Mouse (Mus musculus) limb, embryonic 15.5 days (tissue): ENCODE results near the gene Morn5. TPM values are rescaled to one million over a fixed set of nuclear protein-coding genes. Genes with fewer than 3 reads are reported as not detected.

Experiments
- ATAC-seq: fragments of 200-750 bp; cut with Nextera tagmentation; 2 replicates; pipeline ENCODE4 v1.8.0; 2017; ENCODE audit warnings: low read depth, moderate TSS enrichment; ENCODE audit not compliant: insufficient number of reproducible peaks, low FRiP score, low TSS enrichment
- H3K27ac ChIP-seq: fragments of 300-500 bp; sonication (generic); 2 replicates; pipeline ENCODE4 v1.5.1; 2015; ENCODE audit warnings: moderate library complexity, mild to moderate bottlenecking, inconsistent platforms
- H3K27me3 ChIP-seq: fragments of 300-500 bp; sonication (generic); 2 replicates; pipeline ENCODE4 v1.6.1; 2015; ENCODE audit warnings: inconsistent platforms
- H3K36me3 ChIP-seq: fragments of 300-500 bp; sonication (generic); 2 replicates; pipeline ENCODE4 v1.6.1; 2015; ENCODE audit warnings: inconsistent platforms
- H3K4me1 ChIP-seq: fragments of 300-500 bp; sonication (generic); 2 replicates; pipeline ENCODE4 v1.6.1; 2015; ENCODE audit warnings: inconsistent platforms
- H3K4me2 ChIP-seq: fragments of 300-500 bp; sonication (generic); 2 replicates; pipeline ENCODE4 v1.6.1; 2015; ENCODE audit warnings: mild to moderate bottlenecking, inconsistent platforms
- H3K4me3 ChIP-seq: fragments of 300-500 bp; sonication (generic); 2 replicates; pipeline ENCODE4 v1.5.1; 2015; ENCODE audit warnings: mild to moderate bottlenecking, inconsistent platforms
- H3K9ac ChIP-seq: fragments of 300-500 bp; sonication (generic); 2 replicates; pipeline ENCODE4 v1.6.1; 2015; ENCODE audit warnings: inconsistent platforms
- H3K9me3 ChIP-seq: fragments of 300-500 bp; sonication (generic); 2 replicates; pipeline ENCODE4 v1.6.1; 2016; ENCODE audit warnings: inconsistent platforms
- WGBS: fragments of 180-500 bp; shearing (Covaris S2); methylation state at CpG from one replicate; pipeline ENCODE4 v1.1.7; 2015; 5-methylcytosine and 5-hydroxymethylcytosine counted together
- polyA plus RNA-seq: library from polyadenylated mRNA; unstranded; fragments of >200 nt; fragmentation: Nextera tagmentation; extraction: Ambion mirVana; gene quantifications from 2 replicates; pipeline ENCODE4 v1.2.1, GENCODE M21; 2015

Morn5 gene
- polyA plus RNA-seq, 1 experiment from 2014 or later: not detected

DNA sequence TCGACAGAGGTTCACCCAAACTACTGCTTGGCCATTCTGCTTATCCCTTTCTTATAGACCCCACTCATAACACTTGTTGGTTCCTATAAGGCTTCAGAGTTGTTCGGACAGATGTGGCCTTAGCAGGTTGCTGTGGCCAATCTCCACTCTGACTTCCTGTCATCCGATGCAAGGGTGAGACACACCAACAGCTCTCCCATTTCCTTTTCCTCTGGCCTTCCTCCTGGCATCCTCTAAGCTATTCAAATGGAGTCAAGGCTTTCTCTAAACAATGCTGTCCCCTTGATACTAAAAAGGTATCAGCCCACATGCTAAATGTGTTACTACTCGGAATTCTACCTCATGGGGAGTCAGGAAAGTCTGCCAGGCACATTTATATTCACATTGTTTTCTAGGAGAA lies 78.7 kb downstream of the Morn5 start:
- Histone ChIP-seq H3K27me3 (no peaks in the 10 kb centered on the region), H3K9ac (no peak overlapping the region), H3K4me3 (no peak overlapping the region), H3K9me3 (no peaks in the 10 kb centered on the region), H3K27ac (no peak overlapping the region), H3K36me3 (peaks cover 72% of the 10 kb centered on the region), H3K4me1 (no peaks in the 10 kb centered on the region), H3K4me2 (no peak overlapping the region)
- ATAC-seq: no peak
- WGBS: 71% methylated on average over 4 of the region's 4 CpGs

GRCm38 (mm10) chr2:36129051-36129450 lies 79.8 kb downstream of the Morn5 start:
- no peak overlapping the region for H3K27ac ChIP-seq
- no peaks in the 10 kb centered on the region for H3K4me1 ChIP-seq
- no peak overlapping the region for H3K4me3 ChIP-seq
- no peak overlapping the region for H3K9ac ChIP-seq
- H3K27me3 ChIP-seq: no peaks in the 10 kb centered on the region
- H3K9me3 ChIP-seq: no peaks in the 10 kb centered on the region
- peaks cover 75% of the 10 kb centered on the region for H3K36me3 ChIP-seq
- no peak overlapping the region for H3K4me2 ChIP-seq
- 54% methylated on average over 3 of the region's 3 CpGs for WGBS
- ATAC-seq: no peak

Other genes with a start within 250 kb of the Morn5 start
- 0.77 and 1.0 TPM in 2 replicates for gene Ttll11, start 69.5 kb upstream of the Morn5 start, polyA plus RNA-seq
- 210 and 231 TPM in 2 replicates for gene Ndufa8, start 52 bp upstream of the Morn5 start, polyA plus RNA-seq
- 0.65 and 0.92 TPM in 2 replicates for gene Lhx6, start 56.0 kb downstream of the Morn5 start, polyA plus RNA-seq
- gene Mrrf, start 86.9 kb downstream of the Morn5 start, polyA plus RNA-seq: 27.3 and 30.1 TPM in 2 replicates
- 68.7 and 69.3 TPM in 2 replicates for gene Rbm18, start 87.3 kb downstream of the Morn5 start, polyA plus RNA-seq
- 21.8 and 23.0 TPM in 2 replicates for gene Ptgs1, start 181.0 kb downstream of the Morn5 start, polyA plus RNA-seq